Mouse (Mus musculus): Measurements from ENCODE around the gene Fam168b.

Gene Fam168b

DNA sequence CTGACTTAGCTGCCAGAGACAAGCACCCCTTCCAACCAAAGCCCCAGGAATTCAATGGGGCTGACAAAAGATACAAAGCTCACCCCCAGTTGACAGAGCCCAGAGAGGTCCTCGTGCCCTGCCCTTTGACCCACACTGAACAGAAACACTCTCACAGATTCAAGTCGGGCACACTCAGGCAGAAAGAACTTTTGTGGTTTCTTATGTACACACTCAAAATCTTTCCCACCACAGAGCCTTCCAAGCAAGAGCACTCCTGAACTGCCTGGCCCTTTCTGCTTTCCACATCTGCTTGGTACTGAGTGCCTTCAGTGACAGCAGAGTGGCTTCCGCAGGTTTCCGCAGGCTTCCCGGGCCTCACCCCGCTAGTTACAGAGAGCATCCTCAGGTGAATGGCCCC is 27.0 kb downstream of the Fam168b start:
- DNase-seq (ENCODE audit: extremely low read depth, low read depth, low spot score) = no peak

DNA sequence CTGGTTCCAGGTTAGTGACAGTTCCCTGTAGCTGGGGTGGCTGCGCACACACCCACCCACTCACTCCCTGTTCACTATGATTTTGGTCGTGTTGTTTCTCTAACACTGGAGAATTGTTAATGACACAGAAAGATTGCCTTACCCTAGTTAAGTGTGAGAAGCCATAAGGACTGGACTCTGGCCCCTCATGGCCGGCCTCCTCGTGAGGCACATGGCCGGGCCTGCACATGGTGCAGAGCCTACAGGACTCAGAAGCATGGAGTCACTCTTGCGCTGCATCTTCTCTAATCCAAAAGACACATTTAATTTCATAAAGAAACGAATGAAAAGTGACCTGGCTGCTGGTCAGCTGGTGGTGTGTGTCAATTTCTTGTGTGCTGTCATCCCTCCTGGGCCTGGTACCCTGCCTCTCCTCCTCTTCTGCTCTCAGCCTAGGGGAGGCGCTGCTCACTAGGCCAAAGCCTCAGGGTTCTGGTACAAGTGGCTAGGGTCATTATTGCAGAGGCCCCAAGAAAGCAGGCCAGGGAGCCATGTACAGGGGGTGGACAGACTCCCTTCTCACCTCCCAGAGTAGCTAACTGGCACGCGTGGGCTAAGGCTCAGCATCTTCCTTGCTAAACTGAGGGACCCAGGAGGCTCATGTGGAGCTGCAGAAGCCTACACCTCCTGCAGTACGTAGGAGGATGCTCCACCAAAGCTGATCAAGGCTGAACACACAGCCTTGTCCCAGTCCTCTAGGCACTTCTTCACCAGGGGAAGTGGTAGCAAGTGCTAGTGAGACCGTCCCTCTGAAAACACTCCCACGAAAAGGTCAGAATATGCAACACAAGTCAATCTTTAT is 30.2 kb downstream of the Fam168b start:
- DNase-seq (ENCODE audit: extremely low read depth, low read depth, low spot score) = no peak

DNA sequence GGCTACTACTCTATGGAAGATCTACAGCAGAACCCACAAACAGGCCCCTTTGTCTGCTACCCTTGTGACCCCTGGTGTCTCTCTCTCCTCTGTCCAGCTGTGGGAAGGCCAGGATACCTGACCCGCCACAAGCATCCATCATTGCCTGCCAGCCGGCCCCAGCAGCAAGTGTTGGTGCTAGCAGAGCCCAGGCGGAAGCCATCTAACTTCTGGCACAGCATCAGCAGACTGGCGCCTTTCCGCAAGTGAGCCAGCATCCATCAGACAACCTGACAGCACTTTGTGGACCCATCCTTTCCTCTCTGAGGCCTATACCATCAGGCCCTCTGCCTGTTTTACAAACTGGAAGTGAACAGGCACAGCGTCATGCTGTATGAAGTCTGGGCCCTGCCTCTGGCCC is 31.3 kb downstream of the Fam168b start:
- DNase-seq (ENCODE audit: extremely low read depth, low read depth, low spot score) = no peak

DNA sequence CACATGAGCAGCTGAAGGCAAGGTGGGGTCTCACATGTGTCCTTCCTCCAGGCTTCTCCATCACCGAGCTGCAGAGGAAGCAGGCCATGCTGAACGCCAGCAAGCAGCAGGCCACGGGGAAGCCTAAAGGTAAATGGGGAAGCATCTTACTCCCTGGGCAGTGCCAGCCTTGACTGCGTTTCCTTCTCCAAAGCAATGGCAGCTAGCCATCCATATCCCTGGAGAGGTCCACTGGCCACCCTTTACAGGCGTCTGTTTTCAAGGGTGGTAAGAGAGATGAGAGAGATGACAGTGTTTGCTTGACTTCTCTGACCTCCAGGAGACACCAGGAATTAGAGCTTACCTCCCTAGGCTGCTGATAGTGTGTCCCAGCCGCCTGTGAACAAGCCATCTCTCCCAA is 31.8 kb downstream of the Fam168b start:
- DNase-seq (ENCODE audit: extremely low read depth, low read depth, low spot score) = no peak

DNA sequence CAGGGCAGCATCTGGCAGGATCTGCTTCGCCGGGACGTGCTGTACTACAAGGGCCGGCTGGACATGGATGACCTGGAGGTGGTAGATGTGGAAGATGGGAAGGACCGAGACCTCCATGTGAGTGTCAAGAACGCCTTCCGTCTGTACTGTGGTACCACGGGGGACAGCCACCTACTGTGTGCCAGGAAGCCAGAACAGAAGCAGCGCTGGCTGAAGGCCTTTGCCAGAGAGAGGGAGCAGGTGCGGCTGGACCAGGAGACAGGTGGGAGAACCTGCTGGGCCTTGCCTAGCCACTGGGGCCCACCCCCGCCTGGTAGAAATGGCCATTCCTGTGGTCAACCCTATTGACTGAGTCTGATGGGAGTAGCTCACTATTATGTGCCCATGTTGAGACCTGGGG is 32.6 kb downstream of the Fam168b start:
- no peak for DNase-seq (ENCODE audit: extremely low read depth, low read depth, low spot score)

DNA sequence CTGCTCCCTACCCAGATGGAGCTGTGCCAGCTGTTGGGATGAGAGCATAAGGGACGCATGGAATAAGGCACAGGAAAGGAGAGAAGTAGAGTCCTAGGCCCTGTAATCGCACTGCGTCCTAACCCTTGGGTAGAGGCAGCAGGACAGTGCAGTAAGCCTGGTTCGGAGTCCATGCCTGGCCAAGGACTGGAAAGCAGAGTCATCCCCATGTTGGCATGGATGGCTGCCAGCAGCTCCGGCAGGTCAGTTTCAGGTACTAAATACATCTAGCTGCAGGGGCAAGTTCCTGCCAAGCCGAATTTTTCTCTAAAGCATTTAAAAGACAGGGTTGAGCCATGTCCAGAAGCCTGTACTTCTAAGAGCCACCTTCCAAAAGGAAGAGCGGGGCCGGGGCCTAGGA is 34.4 kb downstream of the Fam168b start:
- DNase-seq (ENCODE audit: extremely low read depth, low read depth, low spot score) = no peak

DNA sequence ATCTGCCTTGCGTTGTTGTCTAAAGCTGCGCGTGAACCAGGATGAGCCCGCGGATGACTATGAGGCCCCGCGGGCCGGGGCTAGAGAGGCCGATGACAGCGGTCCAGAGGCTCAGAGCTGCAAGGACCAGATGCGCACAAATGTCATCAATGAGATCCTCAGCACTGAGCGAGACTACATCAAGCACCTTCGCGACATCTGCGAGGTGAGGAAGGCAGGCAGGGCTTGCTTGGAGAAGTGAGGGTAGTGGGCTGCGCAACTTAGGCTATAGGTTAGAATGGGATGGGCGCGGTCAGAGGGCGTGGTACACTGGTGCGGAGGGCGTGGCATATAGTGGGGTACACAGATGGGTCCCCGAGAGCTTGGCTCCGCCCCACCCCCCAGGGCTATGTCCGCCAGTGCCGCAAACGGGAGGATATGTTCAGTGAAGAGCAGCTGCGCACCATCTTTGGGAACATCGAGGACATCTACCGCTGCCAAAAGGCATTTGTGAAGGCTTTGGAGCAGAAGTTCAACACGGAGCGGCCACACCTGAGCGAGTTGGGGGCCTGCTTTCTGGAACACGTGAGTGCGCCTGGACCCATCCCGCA is 36.8 kb downstream of the Fam168b start:
- no peak for DNase-seq (ENCODE audit: extremely low read depth, low read depth, low spot score)

DNA sequence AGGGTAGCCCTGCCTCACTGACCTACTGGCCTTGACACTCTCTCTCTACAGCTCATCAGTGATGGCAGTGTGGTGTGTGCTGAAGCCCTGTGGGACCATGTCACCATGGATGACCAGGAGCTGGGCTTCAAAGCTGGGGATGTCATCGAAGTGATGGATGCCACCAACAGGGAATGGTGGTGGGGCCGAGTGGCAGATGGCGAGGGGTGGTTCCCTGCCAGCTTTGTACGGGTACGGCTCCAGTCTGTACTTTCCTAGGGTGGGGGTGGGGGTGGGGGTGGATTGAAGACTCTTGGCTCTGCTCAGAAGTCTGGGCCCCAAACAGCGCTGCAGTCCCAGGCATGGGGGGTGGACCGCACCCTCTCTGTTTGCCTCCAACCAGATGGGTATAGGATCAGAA is 38.0 kb downstream of the Fam168b start:
- no peak for DNase-seq (ENCODE audit: extremely low read depth, low read depth, low spot score)

DNA sequence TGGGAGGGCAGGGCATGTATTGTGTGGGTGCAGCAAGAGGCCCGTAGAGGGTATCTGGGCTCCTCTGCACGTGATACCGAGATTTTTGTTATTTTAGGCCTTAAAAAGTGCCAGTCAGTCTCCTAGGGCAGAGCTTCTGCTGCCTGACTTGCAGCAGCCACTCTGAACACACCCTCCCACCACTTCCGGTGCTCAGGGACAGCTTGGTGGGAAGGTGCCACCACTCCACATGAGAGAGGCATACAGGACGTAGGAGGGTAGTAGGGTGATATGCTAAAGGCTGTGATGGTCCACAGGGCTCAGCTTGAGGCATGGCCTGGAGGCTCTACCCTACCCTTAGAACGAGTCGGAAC is 40.6 kb downstream of the Fam168b start:
- DNase-seq (ENCODE audit: extremely low read depth, low read depth, low spot score) = no peak

DNA sequence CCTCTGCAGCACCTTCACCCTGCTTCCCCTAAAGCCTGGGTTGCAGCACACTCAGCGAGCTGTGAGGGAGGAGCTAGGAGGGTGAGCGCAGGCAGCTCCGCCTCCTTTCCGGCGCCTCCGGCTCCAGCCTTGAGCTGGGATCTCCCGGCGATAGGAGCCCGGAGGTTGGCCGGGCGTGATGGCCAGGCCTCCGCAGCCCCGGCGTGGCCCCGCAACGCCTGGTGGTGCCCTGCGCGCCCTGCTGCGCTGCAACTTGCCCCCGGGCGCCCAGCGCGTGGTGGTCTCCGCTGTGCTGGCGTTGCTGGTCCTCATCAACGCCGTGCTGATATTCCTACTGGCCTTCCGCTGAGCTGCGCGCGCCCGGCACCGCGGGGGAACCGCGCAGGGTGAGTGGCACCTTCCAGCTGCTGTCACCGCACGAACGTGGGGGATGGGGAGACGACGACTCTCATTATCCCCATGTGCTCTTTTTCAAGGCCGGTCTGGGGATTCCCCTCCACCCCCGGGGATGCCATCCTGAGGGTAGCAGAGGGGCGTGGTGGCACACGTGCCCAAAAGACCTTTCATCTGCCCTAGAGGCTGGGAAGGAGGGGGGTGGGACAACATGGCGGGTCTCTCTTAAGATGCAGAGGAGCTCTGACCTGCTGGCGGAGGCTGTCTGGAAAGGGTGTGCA is 41.1 kb downstream of the Fam168b start:
- DNase-seq (ENCODE audit: extremely low read depth, low read depth, low spot score) = no peak

DNA sequence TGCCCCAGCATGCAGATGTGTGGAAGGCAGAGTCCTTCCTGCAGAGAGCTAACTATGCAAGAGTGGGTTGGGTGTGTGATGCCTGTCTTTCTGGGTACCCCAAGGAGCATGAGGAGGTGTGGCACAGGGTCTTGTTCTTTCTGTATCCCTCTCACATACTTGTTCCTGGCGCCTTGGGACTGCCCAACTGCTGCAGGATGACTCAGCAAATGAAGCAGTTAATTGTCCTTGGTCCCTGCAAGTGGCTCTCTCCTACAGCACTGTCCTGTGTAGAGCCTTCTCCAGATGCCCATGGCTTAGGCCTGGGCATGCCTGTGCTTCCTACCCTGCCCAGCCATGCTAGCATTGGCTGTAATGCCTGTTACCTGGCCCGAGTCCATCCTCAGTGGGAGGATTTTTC is 43.7 kb downstream of the Fam168b start:
- no peak for DNase-seq (ENCODE audit: extremely low read depth, low read depth, low spot score)

DNA sequence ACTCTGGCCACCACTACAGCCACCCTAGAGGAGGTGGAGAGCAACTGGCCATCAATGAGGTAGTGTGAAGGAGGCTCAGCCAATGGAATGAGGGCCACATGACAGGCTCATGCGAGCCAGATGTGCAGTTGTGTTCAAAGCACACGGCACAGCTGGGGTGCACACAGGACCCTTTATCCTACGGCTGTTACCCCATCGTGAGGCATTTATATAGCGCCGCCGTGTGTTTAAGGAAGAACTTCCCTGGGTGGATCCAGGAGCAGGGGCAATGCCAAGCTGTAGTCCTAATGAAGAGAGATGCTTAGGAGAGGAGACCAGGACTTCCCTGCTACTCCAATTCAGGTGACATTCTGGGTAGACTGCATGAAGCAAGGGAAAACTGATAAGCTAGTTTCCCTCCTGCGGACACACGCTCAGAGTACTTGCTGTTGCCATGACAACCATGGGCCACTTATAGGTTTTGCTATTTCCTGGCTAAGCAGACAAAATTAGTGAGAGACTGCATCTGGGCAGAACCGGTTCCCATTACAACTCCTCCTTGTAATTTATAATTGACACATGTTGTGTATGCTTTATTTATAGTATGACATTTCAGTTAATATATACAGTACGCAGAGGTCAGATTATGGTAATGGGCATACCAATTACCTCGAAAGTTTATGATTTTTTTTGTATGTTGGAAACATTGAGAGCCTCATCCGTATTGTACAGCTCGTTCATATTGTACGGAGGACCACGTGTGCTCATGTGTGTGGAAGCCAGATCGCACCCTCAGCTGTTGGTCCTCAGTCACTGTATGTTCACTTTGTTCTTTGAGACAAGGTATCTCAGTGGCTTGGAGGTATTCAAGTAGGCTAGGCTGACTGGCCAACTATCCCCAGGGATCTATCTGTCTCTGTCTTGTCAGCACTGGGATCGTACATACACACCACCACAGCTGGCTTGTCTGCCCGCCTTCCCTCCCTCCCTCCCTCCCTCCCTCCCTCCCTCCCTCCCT is 49.3 kb downstream of the Fam168b start:
- DNase-seq (ENCODE audit: extremely low read depth, low read depth, low spot score) = no peak

DNA sequence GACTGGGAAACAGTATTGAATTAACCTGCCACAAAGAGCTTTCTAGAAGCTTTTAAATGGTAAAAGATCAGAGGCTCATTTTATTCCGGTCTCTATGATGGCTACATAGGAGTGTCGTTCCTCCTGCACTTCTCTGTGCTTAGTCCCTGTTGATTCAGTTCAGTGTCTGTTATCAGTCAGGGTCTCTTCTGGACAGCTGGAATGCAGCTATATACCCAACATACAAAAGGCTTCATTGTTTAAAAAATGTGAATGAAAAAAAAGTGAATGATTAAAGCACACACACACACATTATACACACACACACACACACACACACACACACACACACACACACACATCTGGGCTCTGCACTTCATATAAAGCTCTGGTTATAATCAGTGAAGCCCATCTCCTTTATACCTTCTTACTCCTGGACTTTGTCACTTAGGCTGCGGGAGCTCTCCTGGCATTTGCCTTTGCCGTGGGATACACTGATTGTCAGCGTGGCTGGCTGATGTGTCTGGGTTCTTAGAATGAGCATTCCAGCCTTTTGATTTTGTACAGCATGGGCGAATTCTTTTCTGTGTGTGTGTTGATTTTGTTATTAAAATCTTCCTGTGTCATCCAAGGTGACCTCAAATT is 59.2 kb downstream of the Fam168b start:
- DNase-seq (ENCODE audit: extremely low read depth, low read depth, low spot score) = no peak

DNA sequence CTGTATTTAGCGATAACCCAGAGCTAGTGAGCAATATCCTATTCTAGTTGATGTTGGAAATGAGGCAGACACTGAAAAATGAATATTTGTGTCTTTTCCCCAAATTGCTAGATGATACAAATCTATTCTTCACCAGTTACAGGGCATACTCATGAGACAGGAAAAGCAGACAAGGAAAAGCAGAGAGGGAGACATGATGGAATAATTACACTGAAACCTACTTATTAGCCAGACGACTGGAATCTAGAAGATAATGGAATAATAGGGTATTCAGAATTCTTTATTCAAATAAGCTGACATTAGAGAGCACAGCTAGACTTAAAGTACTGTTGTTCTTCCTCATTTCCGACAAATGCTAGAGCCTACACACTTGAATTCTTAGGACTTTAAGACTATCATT is 67.0 kb downstream of the Fam168b start:
- DNase-seq (ENCODE audit: extremely low read depth, low read depth, low spot score) = no peak

DNA sequence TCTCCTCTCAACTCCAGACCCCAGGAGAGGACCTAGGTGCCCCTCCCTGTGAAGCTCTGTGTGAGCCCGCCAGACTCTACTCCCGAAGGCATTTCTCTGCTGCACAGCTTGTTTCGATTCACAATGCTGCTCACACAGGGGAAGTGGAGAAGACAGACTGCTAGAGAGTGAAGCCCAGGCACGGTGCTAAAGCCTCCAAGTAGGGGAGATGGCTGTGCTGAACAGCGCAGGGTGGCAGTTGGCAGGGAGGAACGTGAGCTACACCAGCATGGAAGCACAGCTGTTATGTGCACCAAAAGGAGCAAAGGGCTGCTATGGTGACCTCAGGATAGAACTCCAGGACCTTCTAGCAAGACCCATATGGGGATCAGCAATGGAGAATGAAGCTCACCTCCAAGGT is 74.0 kb downstream of the Fam168b start:
- DNase-seq (ENCODE audit: extremely low read depth, low read depth, low spot score) = no peak

DNA sequence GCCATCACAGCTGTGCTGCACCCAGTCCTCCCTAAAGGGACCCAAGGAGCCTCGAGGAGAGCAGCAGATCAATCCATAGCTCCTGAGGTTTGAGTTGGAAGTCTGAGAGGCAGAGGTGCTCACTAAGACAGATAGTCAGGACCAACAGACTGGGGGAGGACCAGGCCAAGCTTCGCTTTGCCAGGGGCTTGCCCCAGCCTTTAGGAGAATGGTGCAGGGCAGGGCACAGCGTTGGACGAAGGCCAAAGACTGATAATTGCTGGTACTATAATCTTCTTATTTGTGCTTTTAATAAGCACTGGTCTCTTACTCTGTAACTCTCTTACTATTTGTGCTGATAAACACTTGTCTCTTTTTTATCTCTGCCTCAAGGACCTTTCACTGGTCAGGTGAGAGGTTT is 75.0 kb downstream of the Fam168b start:
- DNase-seq (ENCODE audit: extremely low read depth, low read depth, low spot score) = no peak

DNA sequence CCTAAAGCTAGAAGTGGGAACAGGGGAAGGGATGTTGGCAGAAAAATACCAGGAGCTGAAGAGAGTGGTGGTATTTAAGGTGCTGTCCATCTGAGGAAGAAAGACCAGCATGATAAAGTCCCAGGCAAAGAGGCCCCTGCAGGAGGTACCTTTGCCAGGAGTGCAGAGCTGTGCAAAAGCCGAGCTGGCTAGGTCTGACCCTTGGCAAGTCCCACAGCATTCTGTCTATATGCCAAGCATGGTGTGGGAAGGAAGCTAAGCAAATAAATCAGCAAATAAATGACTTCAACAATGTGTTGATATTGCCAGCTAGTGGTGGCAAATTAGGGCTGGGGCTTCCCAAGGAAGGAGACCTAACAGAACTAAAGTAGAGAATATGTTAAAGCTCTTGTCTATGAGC is 76.0 kb downstream of the Fam168b start:
- DNase-seq (ENCODE audit: extremely low read depth, low read depth, low spot score) = no peak

Data from fat pad, adult 2 months (tissue).